Mouse (Mus musculus) lung, postnatal 0 days (tissue): ENCODE measurements at regions not wholly inside any gene's neighbourhood (a gene's known extent, or its start where the extent isn't known, plus 50 kb on each side); places are given as distances from the start of the nearest gene placed in this dataset.

ENCODE experiments used
- CTCF ChIP-seq: IDR thresholded peaks from 2 replicates; pipeline ENCODE4 v1.5.1; 2016; ENCODE audit warnings: antibody characterized with exemption, mild to moderate bottlenecking
- EP300 ChIP-seq: IDR thresholded peaks from 2 replicates; pipeline ENCODE4 v1.6.1; 2016; ENCODE audit warnings: antibody characterized with exemption, mild to moderate bottlenecking, control low read depth

DNA sequence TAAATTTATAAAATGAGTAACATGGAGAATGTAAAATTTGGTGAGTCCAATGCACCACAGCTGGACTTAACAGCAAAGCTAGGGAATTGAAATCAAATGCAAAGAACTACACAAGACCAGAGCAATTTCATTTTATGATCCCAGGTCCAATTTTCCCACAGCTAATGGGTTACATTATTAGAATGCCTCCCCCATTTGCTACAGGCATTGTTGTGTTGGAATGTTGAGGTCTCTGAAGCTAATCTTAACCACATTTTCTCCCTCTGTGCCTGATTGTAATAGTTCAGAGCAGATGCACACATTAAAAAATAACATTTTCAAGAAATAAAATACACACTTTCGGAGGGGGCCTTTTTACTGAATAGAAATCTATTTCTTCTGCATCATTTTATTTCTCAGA is 254.3 kb downstream of the Rfpl4b start:
- TF ChIP-seq EP300 (no peak), CTCF (no peak)
